Mouse (Mus musculus): Measurements from ENCODE around the gene Olfr1180.
"Not testable (repeated sequence)": the region's sequence is repeated elsewhere in the genome, so short reads cannot be mapped to it uniquely, and the experiment has no call there.

Olfr1180 gene

GRCm38 (mm10) chr2:88419051-88419450 lies at the start of gene Olfr1180:
Gene Olfr1180, minus strand, starts transcription at chr2:88419151.
- no peak for DNase-seq

GRCm38 (mm10) chr2:88454567-88454966 lies 35.6 kb upstream of the Olfr1180 start, which contains the start of gene Olfr1183:
Gene Olfr1183, plus strand, starts transcription at chr2:88454867.
- not testable (repeated sequence) for DNase-seq

DNA sequence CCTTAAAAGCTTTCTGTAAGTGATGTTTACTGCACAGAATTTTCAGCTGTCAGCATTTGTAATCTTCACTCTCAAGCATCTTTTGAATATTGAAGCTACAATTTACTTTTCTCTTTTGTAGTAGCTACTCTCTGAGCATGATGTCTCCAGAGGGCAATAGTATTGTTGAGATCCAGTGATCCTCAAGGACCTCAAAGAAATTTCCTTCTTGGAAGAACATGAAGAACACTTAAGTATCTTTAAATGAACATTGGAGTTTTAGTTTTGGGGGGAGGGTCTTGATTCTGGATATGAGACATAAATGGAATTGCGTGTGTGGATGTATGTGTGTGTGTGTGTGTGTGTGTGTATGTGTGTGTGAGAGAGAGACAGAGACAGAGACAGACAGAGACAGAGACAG lies 30.1 kb upstream of the Olfr1180 start, which contains the start of gene Gm13757:
TSS of gene Gm13757 (minus strand) at position 101 of the 400 bp plus-strand sequence.
- no peak for DNase-seq

GRCm38 (mm10) chr2:88426071-88426470 lies 7.1 kb upstream of the Olfr1180 start, which contains the start of gene Olfr1181:
Gene Olfr1181, minus strand, starts transcription at chr2:88426171.
- no peak for DNase-seq

GRCm38 (mm10) chr2:88406353-88406752 lies 12.6 kb downstream of the Olfr1180 start, which contains the start of gene Olfr1179:
Gene Olfr1179, minus strand, starts transcription at chr2:88406453.
- DNase-seq = no peak

DNA sequence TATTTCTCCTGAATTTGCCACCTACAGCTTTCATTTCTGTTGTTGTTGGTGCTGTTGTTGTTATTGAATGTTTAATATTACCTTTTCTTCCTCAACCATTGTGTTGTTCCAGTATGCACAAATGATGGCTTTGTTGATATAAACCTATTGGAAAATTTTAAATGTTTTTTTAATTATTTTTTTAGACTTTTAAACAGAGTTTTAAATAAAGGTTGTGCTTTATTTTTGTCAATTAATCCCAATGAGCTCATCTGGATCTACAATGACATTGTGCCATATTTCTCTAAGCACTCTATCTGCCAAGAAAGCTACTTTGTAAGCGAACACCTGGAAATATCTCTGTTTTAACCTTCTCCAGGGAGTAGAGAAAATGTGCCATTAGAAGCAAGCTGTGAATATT lies 32.2 kb downstream of the Olfr1180 start, which contains the start of gene Olfr1178:
TSS of gene Olfr1178 (plus strand) at position 301 of the 400 bp plus-strand sequence.
- DNase-seq = no peak

Data from kidney, postnatal 36 days (tissue).